Mouse (Mus musculus): ENCODE measurements at regions not wholly inside any gene's neighbourhood (a gene's known extent, or its start where the extent isn't known, plus 50 kb on each side); places are given as distances from the start of the nearest gene placed in this dataset.

GRCm38 (mm10) chr2:159336646-159337045 lies 542.0 kb downstream of the Dhx35 start:
- H3K27ac ChIP-seq (replicated peaks; ENCODE audit: low read depth, low read length): no peak overlapping the region
- no peak overlapping the region for H3K4me3 ChIP-seq (ENCODE audit: insufficient read depth, low read depth, low read length)
- H3K4me1 ChIP-seq (ENCODE audit: control insufficient read depth, insufficient read depth, insufficient read length, low read length): no peaks in the 10 kb centered on the region

GRCm38 (mm10) chr2:159343624-159344560 lies 549.3 kb downstream of the Dhx35 start:
- no peak overlapping the region for H3K27ac ChIP-seq (replicated peaks; ENCODE audit: low read depth, low read length)
- no peaks in the 10 kb centered on the region for H3K4me1 ChIP-seq (ENCODE audit: control insufficient read depth, insufficient read depth, insufficient read length, low read length)
- no peak overlapping the region for H3K4me3 ChIP-seq (ENCODE audit: insufficient read depth, low read depth, low read length)

- no peak overlapping the region for H3K4me3 ChIP-seq (ENCODE audit: insufficient read depth, low read depth, low read length)
- H3K4me1 ChIP-seq (ENCODE audit: control insufficient read depth, insufficient read depth, insufficient read length, low read length): peaks cover 3% of the 10 kb centered on the region; the same call in 1 of the 2 replicates
- no peak overlapping the region for H3K27ac ChIP-seq (replicated peaks; ENCODE audit: low read depth, low read length)
Measured at GRCm38 (mm10) chr2:159354247-159354646, 559.6 kb downstream of the Dhx35 start.

DNA sequence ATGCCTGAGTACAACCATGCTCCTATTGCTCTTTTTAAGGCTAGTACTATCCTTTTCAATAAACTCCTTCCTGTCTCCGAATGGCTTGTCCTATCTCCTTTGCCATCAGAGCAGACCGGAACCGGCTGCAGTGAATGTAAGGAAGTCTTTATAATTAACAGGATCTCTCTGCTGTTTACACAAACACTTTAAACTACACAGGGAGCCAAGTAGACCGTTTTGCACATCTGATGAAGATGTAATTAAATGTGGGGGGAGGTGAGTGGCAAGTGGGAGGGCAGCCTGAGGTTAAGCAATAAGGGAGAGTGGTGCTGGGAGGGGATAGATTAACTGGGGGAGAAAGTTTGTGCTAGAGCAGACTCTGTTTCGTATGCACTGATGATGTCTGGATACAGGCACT lies 561.9 kb downstream of the Dhx35 start:
- H3K4me3 ChIP-seq (ENCODE audit: insufficient read depth, low read depth, low read length): no peak overlapping the region
- H3K4me1 ChIP-seq (ENCODE audit: control insufficient read depth, insufficient read depth, insufficient read length, low read length): peaks cover 5% of the 10 kb centered on the region
- H3K27ac ChIP-seq (replicated peaks; ENCODE audit: low read depth, low read length): no peak overlapping the region

DNA sequence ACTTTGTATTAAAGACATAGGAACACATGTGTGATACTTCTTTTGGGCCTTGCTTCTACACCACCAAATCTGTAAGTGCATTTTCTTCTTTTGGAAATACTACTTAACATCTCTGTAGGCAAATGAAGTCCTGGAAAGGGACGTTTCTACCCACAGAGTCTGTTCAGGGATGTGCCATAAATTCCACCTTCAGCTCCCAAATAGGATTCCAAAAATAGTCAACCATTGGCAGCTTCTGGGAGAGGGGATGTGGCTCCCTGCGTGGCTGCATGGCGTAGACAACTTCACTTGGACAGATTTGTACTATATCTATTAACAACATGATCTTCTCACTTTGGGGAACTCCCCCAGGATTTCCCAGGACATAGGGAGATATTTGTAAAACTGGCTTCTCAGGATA lies 566.8 kb downstream of the Dhx35 start:
- Histone ChIP-seq H3K4me3 (ENCODE audit: insufficient read depth, low read depth, low read length) (no peak overlapping the region), H3K4me1 (ENCODE audit: control insufficient read depth, insufficient read depth, insufficient read length, low read length) (peaks cover 2% of the 10 kb centered on the region), H3K27ac (replicated peaks; ENCODE audit: low read depth, low read length) (no peak overlapping the region)

DNA sequence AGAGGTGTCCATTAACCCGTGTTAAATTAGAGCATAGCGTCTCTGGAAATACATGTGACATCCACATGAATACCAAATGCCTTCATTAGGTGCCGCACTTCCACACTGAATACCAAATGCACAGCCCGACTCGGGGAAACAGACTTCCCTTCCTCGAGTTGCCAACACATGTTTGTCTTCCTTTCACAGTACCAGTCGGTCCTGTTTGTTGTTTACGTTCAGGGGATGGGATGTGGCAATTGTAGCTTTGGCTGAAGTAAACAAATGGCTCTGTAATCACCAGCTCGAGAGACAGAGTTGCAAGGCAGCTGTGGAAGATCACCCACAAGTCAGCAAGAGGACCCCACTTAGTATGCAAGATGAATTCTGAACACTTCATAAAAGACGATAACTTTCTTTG lies 598.3 kb downstream of the Dhx35 start:
- H3K4me3 ChIP-seq (ENCODE audit: insufficient read depth, low read depth, low read length): no peak overlapping the region
- no peak overlapping the region for H3K27ac ChIP-seq (replicated peaks; ENCODE audit: low read depth, low read length)
- no peaks in the 10 kb centered on the region for H3K4me1 ChIP-seq (ENCODE audit: control insufficient read depth, insufficient read depth, insufficient read length, low read length)

DNA sequence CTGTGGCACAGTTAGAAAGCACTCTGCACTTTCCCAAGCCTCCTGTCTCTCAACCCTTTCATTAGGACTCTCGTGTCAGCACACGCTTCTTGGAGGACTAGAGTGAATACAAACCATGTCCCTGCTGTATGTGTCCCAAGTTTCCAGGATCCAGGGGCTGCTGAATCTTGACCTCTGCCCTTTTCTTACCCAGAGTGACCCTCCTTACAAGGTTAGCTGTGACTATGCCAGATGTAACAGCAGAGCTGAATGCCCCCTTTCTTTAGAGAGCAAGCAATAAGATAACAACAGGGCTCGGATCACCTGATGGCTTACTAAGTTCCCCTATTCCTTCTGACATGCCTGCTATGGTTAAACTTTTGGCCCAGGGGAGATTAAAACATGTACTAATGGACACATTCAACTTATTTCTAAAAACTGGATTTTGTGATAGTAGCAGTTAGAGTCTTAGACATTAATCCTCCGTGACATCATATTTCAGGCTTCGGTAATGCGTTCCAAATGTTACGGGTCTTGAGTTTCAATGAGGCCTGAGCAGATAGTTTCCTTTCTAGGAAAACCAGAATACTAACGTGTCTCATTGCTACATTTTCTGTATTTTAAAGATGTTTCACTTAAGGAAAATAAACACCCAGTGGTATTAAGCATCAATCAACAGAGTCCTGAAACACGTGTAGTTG lies 607.0 kb downstream of the Dhx35 start:
- Histone ChIP-seq H3K27ac (replicated peaks; ENCODE audit: low read depth, low read length) (no peak overlapping the region), H3K4me3 (ENCODE audit: insufficient read depth, low read depth, low read length) (no peak overlapping the region), H3K4me1 (ENCODE audit: control insufficient read depth, insufficient read depth, insufficient read length, low read length) (no peaks in the 10 kb centered on the region)

- H3K4me3 ChIP-seq (ENCODE audit: insufficient read depth, low read depth, low read length): no peak overlapping the region
- no peak overlapping the region for H3K27ac ChIP-seq (replicated peaks; ENCODE audit: low read depth, low read length)
- no peaks in the 10 kb centered on the region for H3K4me1 ChIP-seq (ENCODE audit: control insufficient read depth, insufficient read depth, insufficient read length, low read length)
Measured at GRCm38 (mm10) chr2:159404940-159405339, 610.3 kb downstream of the Dhx35 start.

- no peak overlapping the region for H3K4me3 ChIP-seq (ENCODE audit: insufficient read depth, low read depth, low read length)
- H3K4me1 ChIP-seq (ENCODE audit: control insufficient read depth, insufficient read depth, insufficient read length, low read length): no peaks in the 10 kb centered on the region
- no peak overlapping the region for H3K27ac ChIP-seq (replicated peaks; ENCODE audit: low read depth, low read length)
Measured at GRCm38 (mm10) chr2:159414599-159414998, 620.0 kb downstream of the Dhx35 start.

DNA sequence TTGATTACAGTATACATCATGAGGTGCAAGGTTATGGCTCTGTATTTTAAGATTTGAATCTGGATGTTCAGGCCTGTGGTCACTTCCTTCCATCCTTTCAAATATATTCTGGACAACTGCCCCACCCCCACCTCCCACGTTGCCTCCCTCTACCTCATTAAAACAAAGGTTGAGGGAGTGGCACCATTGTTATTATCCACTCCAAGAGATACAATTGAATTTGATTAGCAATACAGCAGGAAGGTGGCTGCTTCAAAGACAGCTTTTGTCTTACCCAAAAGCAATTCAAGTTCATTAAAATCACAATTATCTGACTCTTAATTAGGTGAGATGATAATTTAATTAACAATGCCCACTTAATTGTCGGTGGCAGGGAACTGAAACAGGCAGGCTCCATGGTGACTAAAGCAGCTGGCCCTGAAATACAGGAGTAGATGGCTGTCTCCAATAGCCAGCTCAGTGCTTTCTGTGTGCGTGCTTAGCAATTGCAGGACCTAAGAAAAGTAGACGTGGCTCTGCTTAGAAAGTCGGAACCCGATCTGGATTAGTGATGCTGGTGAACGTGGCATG lies 623.8 kb downstream of the Dhx35 start:
- Histone ChIP-seq H3K27ac (replicated peaks; ENCODE audit: low read depth, low read length) (no peak overlapping the region), H3K4me1 (ENCODE audit: control insufficient read depth, insufficient read depth, insufficient read length, low read length) (peaks cover 16% of the 10 kb centered on the region; the same call in 1 of the 2 replicates)

GRCm38 (mm10) chr2:159422281-159422937 lies 627.8 kb downstream of the Dhx35 start:
- Histone ChIP-seq H3K27ac (replicated peaks; ENCODE audit: low read depth, low read length) (peak overlapping the region; percentile 75), H3K4me3 (ENCODE audit: insufficient read depth, low read depth, low read length) (no peak overlapping the region)

More for the DNA sequence above, 623.8 kb downstream of the Dhx35 start:
- no peak overlapping the region for H3K4me3 ChIP-seq (ENCODE audit: insufficient read depth, low read depth, low read length)

DNA sequence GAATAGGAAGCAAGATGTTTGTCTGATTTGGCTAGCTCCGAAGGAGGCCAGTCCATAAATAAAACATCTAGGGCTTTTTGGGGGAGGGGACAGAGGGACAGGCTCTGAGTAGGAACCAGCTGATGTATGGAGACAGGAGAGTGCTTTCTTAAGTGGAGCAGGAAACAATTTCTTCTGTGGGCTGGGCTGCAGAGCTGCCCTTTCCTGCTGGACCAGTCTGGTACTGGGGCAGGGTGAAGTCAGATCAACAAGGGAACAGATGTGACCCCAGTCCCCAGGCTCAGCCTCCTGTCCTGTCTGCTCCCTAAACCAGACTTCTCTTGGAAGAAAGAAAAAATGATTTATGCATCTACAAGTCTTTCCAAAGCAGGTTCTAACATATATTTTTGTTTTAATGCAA lies 633.6 kb downstream of the Dhx35 start:
- no peak overlapping the region for H3K27ac ChIP-seq (replicated peaks; ENCODE audit: low read depth, low read length)

More at GRCm38 (mm10) chr2:159422281-159422937, 627.8 kb downstream of the Dhx35 start:
- peaks cover 20% of the 10 kb centered on the region; the same call in 1 of the 2 replicates for H3K4me1 ChIP-seq (ENCODE audit: control insufficient read depth, insufficient read depth, insufficient read length, low read length)

DNA sequence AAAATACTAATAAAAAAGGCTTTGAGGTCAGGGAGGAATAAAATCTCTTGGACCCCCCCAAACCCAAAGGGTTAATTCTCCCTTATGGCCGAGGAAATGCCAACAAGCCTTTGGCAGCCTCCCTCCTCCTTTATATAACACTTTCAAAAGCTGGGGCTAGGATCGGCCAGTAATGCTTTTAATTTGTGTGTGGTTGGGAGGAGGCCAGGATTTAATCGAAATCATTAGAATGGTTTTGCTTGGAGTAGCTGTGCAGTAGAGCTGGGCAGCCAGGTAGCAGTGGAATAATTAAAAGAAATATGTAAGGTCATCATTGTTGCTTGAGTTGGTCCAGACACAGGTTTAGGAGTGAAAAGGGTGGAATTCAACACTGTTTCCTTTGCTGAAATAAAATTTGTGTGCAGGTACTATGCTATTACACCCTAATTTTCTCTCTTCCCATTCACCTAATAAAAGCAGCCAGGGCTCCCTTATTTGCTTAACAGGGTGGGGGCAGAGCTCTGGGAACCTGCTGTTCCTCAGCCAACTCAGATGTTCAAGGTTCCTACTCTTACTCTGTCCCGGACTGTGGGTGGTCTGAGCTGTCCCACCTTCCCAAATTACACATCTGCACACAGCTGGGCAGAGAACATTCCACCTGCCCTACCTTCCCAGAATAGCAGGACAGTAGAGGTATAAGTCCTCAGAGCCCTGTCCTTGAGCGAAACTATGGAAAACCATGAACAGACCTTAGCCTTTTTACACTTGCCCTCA lies 636.1 kb downstream of the Dhx35 start:
- H3K4me1 ChIP-seq (ENCODE audit: control insufficient read depth, insufficient read depth, insufficient read length, low read length): no peaks in the 10 kb centered on the region; the same call in 1 of the 2 replicates
- H3K4me3 ChIP-seq (ENCODE audit: insufficient read depth, low read depth, low read length): no peak overlapping the region
- H3K27ac ChIP-seq (replicated peaks; ENCODE audit: low read depth, low read length): no peak overlapping the region

More for the DNA sequence above, 633.6 kb downstream of the Dhx35 start:
- Histone ChIP-seq H3K4me1 (ENCODE audit: control insufficient read depth, insufficient read depth, insufficient read length, low read length) (peaks cover 4% of the 10 kb centered on the region; the same call in 1 of the 2 replicates), H3K4me3 (ENCODE audit: insufficient read depth, low read depth, low read length) (no peak overlapping the region)

- no peak overlapping the region for H3K4me3 ChIP-seq (ENCODE audit: insufficient read depth, low read depth, low read length)
- no peaks in the 10 kb centered on the region; the same call in none of the 2 replicates for H3K4me1 ChIP-seq (ENCODE audit: control insufficient read depth, insufficient read depth, insufficient read length, low read length)
- H3K27ac ChIP-seq (replicated peaks; ENCODE audit: low read depth, low read length): no peak overlapping the region
Measured at GRCm38 (mm10) chr2:159438961-159439360, 644.4 kb downstream of the Dhx35 start.

Data from brown adipose tissue, adult 24 weeks (tissue).